Mouse (Mus musculus): ENCODE measurements at regions not wholly inside any gene's neighbourhood (a gene's known extent, or its start where the extent isn't known, plus 50 kb on each side); places are given as distances from the start of the nearest gene placed in this dataset.

DNA sequence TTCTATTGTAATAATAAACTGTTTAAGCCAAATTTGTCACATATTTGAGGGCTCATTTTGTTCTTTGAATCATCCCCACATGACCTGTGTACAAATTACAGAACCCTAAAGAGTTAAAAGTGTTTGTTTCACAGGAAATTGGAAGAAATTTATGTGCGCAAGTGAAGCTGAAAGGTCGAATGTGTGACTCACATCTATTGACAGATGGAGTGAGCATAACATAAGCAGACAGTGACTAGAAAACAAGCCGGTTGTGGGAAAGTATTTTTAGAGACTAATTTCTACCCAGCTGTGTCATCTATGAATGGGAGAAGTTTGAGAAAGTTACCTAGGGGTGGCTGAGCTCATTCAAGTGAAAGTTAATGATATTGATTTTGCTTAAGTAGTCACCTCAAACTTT, 732.8 kb downstream of the Kcna4 start:
- TF ChIP-seq CTCF (IDR thresholded peaks at IDR 0.05; ENCODE audit: low read depth), result no peak
- TF ChIP-seq EP300 (optimal IDR thresholded peaks at IDR 0.05), result no peak

Data from stomach, postnatal 0 days (tissue).